Mouse (Mus musculus) embryonic facial prominence, embryonic 11.5 days (tissue): ENCODE results near the gene Sema6d. TPM values are rescaled to one million over a fixed set of nuclear protein-coding genes. Genes with fewer than 3 reads are reported as not detected.
A peak's percentile ranks its signal among the peaks of the same experiment; 100 is the strongest.

Experiments used
- ATAC-seq: fragments of 200-750 bp; cut with Nextera tagmentation; replicated peaks from 2 replicates; pipeline ENCODE4 v1.8.0; 2017; ENCODE audit warnings: low read depth; ENCODE audit not compliant: insufficient number of reproducible peaks, low FRiP score, low TSS enrichment
- DNase-seq: peaks from one replicate; pipeline ENCODE4 v3.0.0-alpha.2; 2015; ENCODE audit warnings: low spot score
- H3K27ac ChIP-seq: fragments of 300-500 bp; sonication (generic); replicated peaks from 2 replicates; pipeline ENCODE4 v1.5.1; 2014; ENCODE audit warnings: mild to moderate bottlenecking, low read depth, low read length, control low read depth
- H3K27me3 ChIP-seq: fragments of 300-500 bp; sonication (generic); 2 replicates; pipeline ENCODE4 v1.6.1; 2014; ENCODE audit warnings: mild to moderate bottlenecking, low read length, moderate library complexity, mixed read lengths; ENCODE audit not compliant: control insufficient read depth, insufficient read depth
- H3K36me3 ChIP-seq: fragments of 300-500 bp; sonication (generic); replicated peaks from 2 replicates; pipeline ENCODE4 v1.6.1; 2014; ENCODE audit warnings: low read depth, mild to moderate bottlenecking, low read length, moderate library complexity, mixed read lengths; ENCODE audit not compliant: control insufficient read depth, insufficient read depth
- H3K4me1 ChIP-seq: fragments of 300-500 bp; sonication (generic); 2 replicates; pipeline ENCODE4 v1.6.1; 2014; ENCODE audit warnings: low read length, mixed read lengths; ENCODE audit not compliant: control insufficient read depth, insufficient read depth
- H3K4me2 ChIP-seq: fragments of 300-500 bp; sonication (generic); 2 replicates; pipeline ENCODE4 v1.6.1; 2014; ENCODE audit warnings: low read depth, mild to moderate bottlenecking, control low read depth, low read length, moderate library complexity
- H3K4me3 ChIP-seq: fragments of 300-500 bp; sonication (generic); 2 replicates; pipeline ENCODE4 v1.5.1; 2014; ENCODE audit warnings: low read depth, low read length, control low read depth
- H3K9ac ChIP-seq: fragments of 300-500 bp; sonication (generic); replicated peaks from 2 replicates; pipeline ENCODE4 v1.6.1; 2014; ENCODE audit warnings: mild to moderate bottlenecking, control low read depth, low read length
- H3K9me3 ChIP-seq: fragments of 300-500 bp; sonication (generic); replicated peaks from 2 replicates; pipeline ENCODE4 v1.6.1; 2016; ENCODE audit warnings: mild to moderate bottlenecking, low read length, inconsistent platforms, mixed read lengths; ENCODE audit not compliant: control insufficient read depth
- WGBS: fragments of 180-500 bp; shearing (Covaris S2); extraction: QIAGEN DNeasy Blood & Tissue Kit; methylation state at CpG from one replicate; pipeline ENCODE4 v1.1.7; 2014; 5-methylcytosine and 5-hydroxymethylcytosine counted together
- polyA plus RNA-seq: library from polyadenylated mRNA; unstranded; fragments of >200 nt; fragmentation: Nextera tagmentation; extraction: Ambion mirVana; gene quantifications from 2 replicates; pipeline ENCODE4 v1.2.1, GENCODE M21; 2014

Sema6d gene
- polyA plus RNA-seq, 1 experiment from 2014 or later, result 10.5 TPM

- no peaks in the 10 kb centered on the region for H3K9me3 ChIP-seq
- H3K36me3 ChIP-seq, result no peaks in the 10 kb centered on the region
- ATAC-seq, result peak; percentile 14; the same call in 1 of the 2 replicates
- peak overlapping the region; percentile 75 for H3K4me3 ChIP-seq
- H3K27me3 ChIP-seq, result no peaks in the 10 kb centered on the region
- peak; percentile 51 for DNase-seq
- peak overlapping the region; percentile 95 for H3K4me2 ChIP-seq
- H3K27ac ChIP-seq, result peak overlapping the region; percentile 78
- peak overlapping the region; percentile 77 for H3K9ac ChIP-seq
- whole genome bisulfite sequencing, result under 1% methylated on average over 31 of the region's 39 CpGs
- H3K4me1 ChIP-seq, result no peaks in the 10 kb centered on the region
These were observed 520.9 kb downstream of the Sema6d start for GRCm38 (mm10) chr2:124610586-124611105.

- 17% methylated on average over 13 of the region's 13 CpGs for WGBS
- ATAC-seq (no peak), DNase-seq (no peak)
- H3K9ac ChIP-seq, result peak overlapping the region; percentile 77; the same call in 1 of the 2 replicates
- H3K36me3 ChIP-seq, result no peaks in the 10 kb centered on the region
- H3K9me3 ChIP-seq, result no peaks in the 10 kb centered on the region
- H3K27me3 ChIP-seq, result no peaks in the 10 kb centered on the region
- no peaks in the 10 kb centered on the region for H3K4me1 ChIP-seq
- peak overlapping the region; percentile 95 for H3K4me2 ChIP-seq
- peak overlapping the region; percentile 75 for H3K4me3 ChIP-seq
- H3K27ac ChIP-seq, result no peak overlapping the region
These were observed 521.5 kb downstream of the Sema6d start for GRCm38 (mm10) chr2:124611226-124611625.

- peak overlapping the region; percentile 13; the same call in 1 of the 2 replicates for H3K4me2 ChIP-seq
- H3K4me1 ChIP-seq, result no peaks in the 10 kb centered on the region
- H3K9me3 ChIP-seq, result no peaks in the 10 kb centered on the region
- no peak for ATAC-seq
- H3K4me3 ChIP-seq, result peak overlapping the region; percentile 75; the same call in 1 of the 2 replicates
- DNase-seq, result no peak
- no peaks in the 10 kb centered on the region for H3K36me3 ChIP-seq
- no peaks in the 10 kb centered on the region for H3K27me3 ChIP-seq
- no peak overlapping the region; the same call in 1 of the 2 replicates for H3K9ac ChIP-seq
- 54% methylated on average over 6 of the region's 6 CpGs for WGBS
- no peak overlapping the region for H3K27ac ChIP-seq
These were observed 522.5 kb downstream of the Sema6d start for GRCm38 (mm10) chr2:124612276-124612675.

- H3K27ac ChIP-seq, result no peak overlapping the region
- WGBS, result 70% methylated on average over 10 of the region's 10 CpGs
- no peak for DNase-seq
- no peak overlapping the region for H3K9ac ChIP-seq
- H3K4me2 ChIP-seq, result no peak overlapping the region
- peak overlapping the region; percentile 6; the same call in 1 of the 2 replicates for H3K4me3 ChIP-seq
- ATAC-seq, result no peak
- H3K9me3 ChIP-seq, result no peaks in the 10 kb centered on the region
- H3K36me3 ChIP-seq, result no peaks in the 10 kb centered on the region
- no peaks in the 10 kb centered on the region for H3K27me3 ChIP-seq
- H3K4me1 ChIP-seq, result no peaks in the 10 kb centered on the region
These were observed 523.1 kb downstream of the Sema6d start for GRCm38 (mm10) chr2:124612727-124613510.

- no peaks in the 10 kb centered on the region for H3K9me3 ChIP-seq
- H3K27me3 ChIP-seq, result no peaks in the 10 kb centered on the region
- DNase-seq (no peak), ATAC-seq (no peak)
- 69% methylated on average over 3 of the region's 3 CpGs for WGBS
- no peak overlapping the region for H3K27ac ChIP-seq
- no peak overlapping the region for H3K4me2 ChIP-seq
- H3K4me1 ChIP-seq, result no peaks in the 10 kb centered on the region
- no peak overlapping the region for H3K9ac ChIP-seq
- no peaks in the 10 kb centered on the region for H3K36me3 ChIP-seq
- no peak overlapping the region for H3K4me3 ChIP-seq
These were observed 524.0 kb downstream of the Sema6d start for GRCm38 (mm10) chr2:124613671-124614210.

- Histone ChIP-seq H3K4me1 (no peaks in the 10 kb centered on the region), H3K4me2 (no peak overlapping the region), H3K27me3 (no peaks in the 10 kb centered on the region), H3K27ac (no peak overlapping the region), H3K36me3 (no peaks in the 10 kb centered on the region), H3K9me3 (no peaks in the 10 kb centered on the region), H3K4me3 (no peak overlapping the region), H3K9ac (no peak overlapping the region)
- no peak for ATAC-seq
- 51% methylated on average over 4 of the region's 4 CpGs for WGBS
- peak; percentile 17 for DNase-seq
These were observed 527.0 kb downstream of the Sema6d start for GRCm38 (mm10) chr2:124616746-124617145.

- ATAC-seq (no peak), DNase-seq (no peak)
- Histone ChIP-seq H3K9me3 (no peaks in the 10 kb centered on the region), H3K27ac (no peak overlapping the region), H3K4me1 (no peaks in the 10 kb centered on the region), H3K36me3 (no peaks in the 10 kb centered on the region), H3K4me2 (no peak overlapping the region), H3K27me3 (no peaks in the 10 kb centered on the region), H3K4me3 (no peak overlapping the region), H3K9ac (no peak overlapping the region)
- WGBS, result 75% methylated on average over 9 of the region's 9 CpGs
These were observed 527.7 kb downstream of the Sema6d start for GRCm38 (mm10) chr2:124617440-124617839.

- H3K9me3 ChIP-seq, result no peaks in the 10 kb centered on the region
- H3K27ac ChIP-seq, result no peak overlapping the region
- no peak overlapping the region for H3K9ac ChIP-seq
- WGBS, result 84% methylated on average over 5 of the region's 5 CpGs
- no peak overlapping the region for H3K4me2 ChIP-seq
- H3K27me3 ChIP-seq, result no peaks in the 10 kb centered on the region
- H3K36me3 ChIP-seq, result no peaks in the 10 kb centered on the region
- H3K4me3 ChIP-seq, result no peak overlapping the region
- no peaks in the 10 kb centered on the region for H3K4me1 ChIP-seq
- DNase-seq (no peak), ATAC-seq (no peak)
These were observed 528.3 kb downstream of the Sema6d start for GRCm38 (mm10) chr2:124618091-124618490.
